Mouse (Mus musculus) Patski (cell line): ENCODE measurements at regions not wholly inside any gene's neighbourhood (a gene's known extent, or its start where the extent isn't known, plus 50 kb on each side); places are given as distances from the start of the nearest gene placed in this dataset.

Experiments used
- ATAC-seq: fragments of 100-300 bp; one replicate; pipeline ENCODE4 v1.8.0; 2021
- CTCF ChIA-PET: fragments of 350-600 bp; sonication (Branson Sonifier 250); formaldehyde crosslinking; loops from one replicate; lab custom pipeline; 2022; ENCODE audit warnings: inconsistent platforms; lab: Charles Lee
- POLR2A ChIA-PET: fragments of 350-600 bp; sonication (Branson Sonifier 250); formaldehyde crosslinking; loops from one replicate; lab custom pipeline; 2022; ENCODE audit warnings: antibody characterized with exemption, inconsistent platforms; lab: Charles Lee
- DNase-seq: peaks from one replicate; pipeline ENCODE4 v3.0.0-alpha.2; 2011; ENCODE audit warnings: low read depth, low spot score
- H3K27me3 ChIP-seq: fragments of 371-371 bp; one replicate; pipeline ENCODE4 v1.5.1; 2021
- CTCF ChIP-seq: fragments of 100-300 bp; IDR thresholded peaks from one replicate; pipeline ENCODE4 v1.5.1; 2021
- in situ Hi-C: fragments of 300-500 bp; cut with MboI; formaldehyde crosslinking; loops from 3 replicates; pipeline ENCODE4 v1.11.1; 2018; ENCODE audit warnings: low pct_unique_long_range_greater_than_20kb, mixed read lengths

GRCm38 (mm10) chr13:80798863-80799817 lies 84.0 kb upstream of the Arrdc3 start:
- ATAC-seq (no peak), DNase-seq (no peak)
- in situ Hi-C loops = no loop called here
- TF ChIP-seq CTCF = no peak
- ChIA-PET CTCF (no interaction called here), POLR2A (no interaction called here)
- H3K27me3 ChIP-seq = peaks cover 3% of the 10 kb centered on the region

DNA sequence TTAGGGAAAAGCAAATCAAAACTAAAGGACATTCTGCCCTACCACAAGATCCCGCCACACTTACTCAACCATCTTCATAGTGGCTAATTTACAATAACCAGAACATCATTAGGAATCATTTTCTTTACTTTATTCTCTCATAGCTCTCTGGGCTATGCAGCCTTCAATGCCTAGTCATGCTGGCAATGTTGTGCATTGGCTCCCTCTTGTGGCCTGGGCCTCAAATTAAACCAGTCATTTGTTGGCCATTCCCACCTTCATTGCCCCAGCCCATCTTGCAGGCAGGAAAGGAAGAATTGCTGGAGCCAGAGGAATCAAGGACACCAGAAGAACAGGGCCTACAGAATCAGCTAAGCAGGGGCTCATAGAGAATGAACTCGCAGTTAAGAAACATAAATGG lies 77.0 kb upstream of the Arrdc3 start:
- no peaks in the 10 kb centered on the region for H3K27me3 ChIP-seq
- in situ Hi-C loops = no loop called here
- ChIA-PET POLR2A (no interaction called here), CTCF (interaction anchor here (0.7 kb wide), 1 partner anchor 181 kb away, joined by 3 read pairs; no protein-coding TSS in a partner anchor)
- DNase-seq = no peak
- TF ChIP-seq CTCF = peak; percentile 65
- ATAC-seq = peak; percentile 47

GRCm38 (mm10) chr13:80827037-80827471 lies 56.1 kb upstream of the Arrdc3 start:
- TF ChIP-seq CTCF = no peak
- peaks cover 7% of the 10 kb centered on the region for H3K27me3 ChIP-seq
- POLR2A ChIA-PET = no interaction called here
- CTCF ChIA-PET = no interaction called here
- ATAC-seq (no peak), DNase-seq (no peak)
- in situ Hi-C loops = no loop called here
